Mouse (Mus musculus): ENCODE measurements at regions not wholly inside any gene's neighbourhood (a gene's known extent, or its start where the extent isn't known, plus 50 kb on each side); places are given as distances from the start of the nearest gene placed in this dataset.

DNA sequence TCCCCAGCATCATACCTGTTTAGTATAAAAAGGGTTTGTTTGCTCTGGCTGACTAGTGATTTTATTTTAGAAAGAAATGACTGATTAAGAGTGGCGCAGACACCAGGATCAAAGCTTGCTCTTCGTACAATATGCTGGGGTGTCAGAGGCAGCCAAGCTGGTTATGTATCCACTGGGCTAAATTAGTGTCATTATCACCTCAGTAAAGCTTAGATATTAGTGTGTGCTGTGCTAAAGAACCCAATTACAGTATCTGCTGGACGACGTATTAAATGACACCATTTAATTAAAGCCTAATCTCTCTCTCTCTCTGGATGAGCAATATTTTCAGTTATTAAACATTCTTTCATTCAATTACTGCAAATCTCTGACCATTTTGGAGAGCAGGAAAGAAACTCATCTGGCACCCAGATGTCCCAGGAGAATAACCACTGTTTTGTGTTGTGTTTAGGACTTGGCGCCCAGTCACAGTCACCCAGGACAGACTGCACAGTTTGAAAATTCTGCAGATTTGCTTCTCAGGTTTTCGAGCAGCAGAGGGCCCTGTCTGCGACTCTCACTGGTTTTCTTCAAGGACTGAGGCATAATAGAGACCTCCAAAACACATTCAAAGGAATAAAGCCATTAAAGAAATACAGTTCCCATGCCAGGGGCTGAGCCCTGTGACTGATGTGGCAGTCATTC is 133.1 kb upstream of the Peli2 start:
- Histone ChIP-seq H3K4me3 (no peak overlapping the region), H3ac (ENCODE audit: control insufficient read depth, insufficient read length) (no peak overlapping the region)

DNA sequence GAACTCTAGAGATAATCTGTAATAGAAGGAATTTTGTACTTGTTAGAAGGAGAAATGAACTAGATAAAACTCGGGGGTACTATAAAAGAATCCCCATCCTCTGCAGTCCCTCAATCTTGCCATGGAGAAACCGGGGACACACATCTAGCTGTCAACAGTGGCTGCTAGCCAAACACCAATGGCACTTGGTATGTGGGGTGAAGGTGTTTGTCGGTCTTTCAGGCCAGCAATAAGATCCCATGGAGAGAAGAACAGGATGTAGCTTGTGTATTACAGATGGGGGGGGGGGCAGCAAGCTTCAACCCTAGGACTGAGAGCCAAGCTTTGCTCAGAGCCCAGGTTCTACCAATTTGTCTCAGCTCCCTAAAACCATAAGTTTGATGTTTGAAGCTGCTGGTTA is 132.5 kb upstream of the Peli2 start:
- Histone ChIP-seq H3K27me3 (ENCODE audit: control insufficient read depth, insufficient read depth, insufficient read length) (no peaks in the 10 kb centered on the region), H3K4me3 (no peak overlapping the region), H3K79me2 (ENCODE audit: control insufficient read depth, insufficient read depth) (no peaks in the 10 kb centered on the region), H3K36me3 (ENCODE audit: control insufficient read depth, insufficient read depth) (no peaks in the 10 kb centered on the region), H3K4me2 (ENCODE audit: low read depth) (no peak overlapping the region), H3ac (ENCODE audit: control insufficient read depth, insufficient read length) (no peak overlapping the region)
- TF ChIP-seq POLR2AphosphoS2 (IDR thresholded peaks at IDR 0.05; ENCODE audit: insufficient read length, low read depth) (no peak), MYOG (IDR thresholded peaks at IDR 0.05; ENCODE audit: control insufficient read depth in 1 of 3, insufficient read depth in 1 of 3, insufficient read length in 2 of 3, low read depth in 2 of 3) (no peak), MYOD1 (IDR thresholded peaks at IDR 0.05; ENCODE audit: control insufficient read depth in 1 of 3, insufficient read length in 2 of 3, low read depth in 2 of 3) (no peak), TCF12 (IDR thresholded peaks at IDR 0.05; ENCODE audit: insufficient read depth, poor library complexity, severe bottlenecking) (no peak), TCF3 (IDR thresholded peaks at IDR 0.05; ENCODE audit: insufficient read length, low read depth) (no peak), REST (IDR thresholded peaks at IDR 0.05; ENCODE audit: insufficient read depth, insufficient read length) (no peak), CEBPB (IDR thresholded peaks at IDR 0.05; ENCODE audit: insufficient read depth, poor library complexity, severe bottlenecking) (no peak), E2F4 (IDR thresholded peaks at IDR 0.05; ENCODE audit: insufficient read depth) (no peak), MAX (IDR thresholded peaks at IDR 0.05; ENCODE audit: low read depth) (no peak), POLR2A (IDR thresholded peaks at IDR 0.05; ENCODE audit: insufficient read length, low read depth) (no peak), USF1 (IDR thresholded peaks at IDR 0.05; ENCODE audit: low read depth) (no peak), SRF (IDR thresholded peaks at IDR 0.05; ENCODE audit: control insufficient read depth, insufficient read length, low read depth) (no peak)

More for the DNA sequence above, 133.1 kb upstream of the Peli2 start:
- TF ChIP-seq MYOG (IDR thresholded peaks at IDR 0.05; ENCODE audit: control insufficient read depth in 1 of 3, insufficient read depth in 1 of 3, insufficient read length in 2 of 3, low read depth in 2 of 3) (no peak), REST (IDR thresholded peaks at IDR 0.05; ENCODE audit: insufficient read depth, insufficient read length) (no peak), CEBPB (IDR thresholded peaks at IDR 0.05; ENCODE audit: insufficient read depth, poor library complexity, severe bottlenecking) (no peak), POLR2A (IDR thresholded peaks at IDR 0.05; ENCODE audit: insufficient read length, low read depth) (no peak), MYOD1 (IDR thresholded peaks at IDR 0.05; ENCODE audit: control insufficient read depth in 1 of 3, insufficient read length in 2 of 3, low read depth in 2 of 3) (no peak), SRF (IDR thresholded peaks at IDR 0.05; ENCODE audit: control insufficient read depth, insufficient read length, low read depth) (no peak), MAX (IDR thresholded peaks at IDR 0.05; ENCODE audit: low read depth) (no peak), TCF12 (IDR thresholded peaks at IDR 0.05; ENCODE audit: insufficient read depth, poor library complexity, severe bottlenecking) (no peak), USF1 (IDR thresholded peaks at IDR 0.05; ENCODE audit: low read depth) (no peak), POLR2AphosphoS2 (IDR thresholded peaks at IDR 0.05; ENCODE audit: insufficient read length, low read depth) (no peak), E2F4 (IDR thresholded peaks at IDR 0.05; ENCODE audit: insufficient read depth) (no peak), TCF3 (IDR thresholded peaks at IDR 0.05; ENCODE audit: insufficient read length, low read depth) (no peak)
- peak overlapping the region; percentile 70 for H3K4me2 ChIP-seq (ENCODE audit: low read depth)
- H3K27me3 ChIP-seq (ENCODE audit: control insufficient read depth, insufficient read depth, insufficient read length), result no peaks in the 10 kb centered on the region
- no peaks in the 10 kb centered on the region for H3K36me3 ChIP-seq (ENCODE audit: control insufficient read depth, insufficient read depth)
- H3K79me2 ChIP-seq (ENCODE audit: control insufficient read depth, insufficient read depth), result no peaks in the 10 kb centered on the region

DNA sequence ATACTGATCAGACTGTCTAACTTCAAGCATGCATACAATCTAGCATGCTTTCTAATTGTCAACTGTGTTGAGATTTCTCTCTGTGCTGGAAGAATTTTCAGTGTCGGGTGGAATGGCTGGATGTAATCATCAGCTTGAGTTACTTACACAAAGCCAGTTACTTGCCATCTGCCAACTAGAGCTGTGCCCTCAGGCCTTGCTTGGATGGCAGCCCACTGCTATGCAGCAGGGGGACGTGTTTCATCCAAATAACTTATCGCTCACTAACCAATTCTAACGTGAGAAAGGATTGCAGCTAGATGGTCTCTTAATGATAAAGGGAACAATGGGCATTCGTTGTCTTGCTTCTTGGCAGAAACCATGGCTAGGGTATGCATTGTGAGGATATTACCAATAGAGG is 131.3 kb upstream of the Peli2 start:
- H3ac ChIP-seq (ENCODE audit: control insufficient read depth, insufficient read length), result no peak overlapping the region
- TF ChIP-seq MYOG (IDR thresholded peaks at IDR 0.05; ENCODE audit: control insufficient read depth in 1 of 3, insufficient read depth in 1 of 3, insufficient read length in 2 of 3, low read depth in 2 of 3) (no peak), TCF3 (IDR thresholded peaks at IDR 0.05; ENCODE audit: insufficient read length, low read depth) (no peak), USF1 (IDR thresholded peaks at IDR 0.05; ENCODE audit: low read depth) (no peak), CEBPB (IDR thresholded peaks at IDR 0.05; ENCODE audit: insufficient read depth, poor library complexity, severe bottlenecking) (no peak), E2F4 (IDR thresholded peaks at IDR 0.05; ENCODE audit: insufficient read depth) (no peak), MYOD1 (IDR thresholded peaks at IDR 0.05; ENCODE audit: control insufficient read depth in 1 of 3, insufficient read length in 2 of 3, low read depth in 2 of 3) (no peak), SRF (IDR thresholded peaks at IDR 0.05; ENCODE audit: control insufficient read depth, insufficient read length, low read depth) (no peak), REST (IDR thresholded peaks at IDR 0.05; ENCODE audit: insufficient read depth, insufficient read length) (no peak), POLR2AphosphoS2 (IDR thresholded peaks at IDR 0.05; ENCODE audit: insufficient read length, low read depth) (no peak), POLR2A (IDR thresholded peaks at IDR 0.05; ENCODE audit: insufficient read length, low read depth) (no peak), MAX (IDR thresholded peaks at IDR 0.05; ENCODE audit: low read depth) (no peak), TCF12 (IDR thresholded peaks at IDR 0.05; ENCODE audit: insufficient read depth, poor library complexity, severe bottlenecking) (no peak)
- no peak overlapping the region for H3K4me3 ChIP-seq
- no peaks in the 10 kb centered on the region for H3K27me3 ChIP-seq (ENCODE audit: control insufficient read depth, insufficient read depth, insufficient read length)
- no peaks in the 10 kb centered on the region for H3K36me3 ChIP-seq (ENCODE audit: control insufficient read depth, insufficient read depth)
- no peak overlapping the region for H3K4me2 ChIP-seq (ENCODE audit: low read depth)
- H3K79me2 ChIP-seq (ENCODE audit: control insufficient read depth, insufficient read depth), result no peaks in the 10 kb centered on the region

DNA sequence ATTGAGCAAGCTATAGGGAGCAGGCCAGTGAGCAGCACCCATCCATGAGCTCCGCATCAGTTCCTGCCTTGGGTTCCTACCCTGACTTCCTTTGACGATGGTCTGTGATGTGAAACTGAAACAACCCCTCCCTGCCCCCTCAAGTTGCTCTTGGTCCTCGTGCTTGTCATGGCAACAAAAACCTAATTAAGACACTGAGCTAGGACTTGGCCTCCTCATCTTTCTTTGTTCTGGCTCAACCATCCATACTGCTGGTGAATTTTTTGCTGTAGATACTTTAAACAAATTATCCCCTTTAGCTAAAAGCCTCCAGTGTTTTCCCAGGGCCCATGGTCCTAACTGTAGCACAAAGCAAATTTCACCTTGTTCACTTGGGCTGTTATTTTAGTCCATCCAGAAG is 129.9 kb upstream of the Peli2 start:
- Histone ChIP-seq H3K4me3 (no peak overlapping the region), H3K27me3 (ENCODE audit: control insufficient read depth, insufficient read depth, insufficient read length) (no peaks in the 10 kb centered on the region), H3K79me2 (ENCODE audit: control insufficient read depth, insufficient read depth) (no peaks in the 10 kb centered on the region), H3K4me2 (ENCODE audit: low read depth) (no peak overlapping the region), H3ac (ENCODE audit: control insufficient read depth, insufficient read length) (no peak overlapping the region), H3K36me3 (ENCODE audit: control insufficient read depth, insufficient read depth) (no peaks in the 10 kb centered on the region)
- TF ChIP-seq CEBPB (IDR thresholded peaks at IDR 0.05; ENCODE audit: insufficient read depth, poor library complexity, severe bottlenecking), result no peak
- TF ChIP-seq E2F4 (IDR thresholded peaks at IDR 0.05; ENCODE audit: insufficient read depth), result no peak
- TF ChIP-seq MYOG (IDR thresholded peaks at IDR 0.05; ENCODE audit: control insufficient read depth in 1 of 3, insufficient read depth in 1 of 3, insufficient read length in 2 of 3, low read depth in 2 of 3), result no peak
- no peak for TF ChIP-seq TCF3 (IDR thresholded peaks at IDR 0.05; ENCODE audit: insufficient read length, low read depth)
- TF ChIP-seq MAX (IDR thresholded peaks at IDR 0.05; ENCODE audit: low read depth), result no peak

All from myocyte (in vitro differentiated cells).